ENCODE assay signal across 7 mouse cellular contexts in genomic region chr10:127164631-127165353, GRCm38 (mm10). TPM values are rescaled to one million over a fixed set of nuclear protein-coding genes. Genes with fewer than 3 reads are reported as not detected.
DNase-seq lines count a peak whose midpoint lies in the region; ATAC-seq lines count a peak whose summit lies in the region.

TSS of gene B4galnt1 (plus strand) at chr10:127165225.

- intact Hi-C loops in gastrocnemius, postnatal 14 days (cut with DNase I; ENCODE audit: low total_unique reads) = no loop called here
- intact Hi-C loops in left cerebral cortex, postnatal 25 days (cut with DNase I) = loop anchor here (1.0 to 5.0 kb wide), 2 partner anchors 41 to 87 kb away; partner anchors contain the start of gene Agap2

- ATAC-seq in inflammation-experienced regulatory T-cells, adult 6 months = peak; percentile 35
- ATAC-seq in megakaryocyte-erythroid progenitor cell, adult 5-6 weeks (replicated peaks; ENCODE audit: low FRiP score, low TSS enrichment, poor library complexity, severe bottlenecking) = peak; percentile 68

- peak; percentile 24 for DNase-seq in adipocyte (ENCODE audit: low spot score)
- peak; percentile 60 to 81 for DNase-seq in cerebellum, postnatal 4 days (ENCODE audit: low spot score in 2 of 2)
- peak; percentile 75 for DNase-seq in gastrocnemius, postnatal 14 days
- peak; percentile 76 to 84 for DNase-seq in left cerebral cortex, postnatal 25 days (ENCODE audit: low spot score in 2 of 2)
- peak; percentile 88 to 89 for DNase-seq in right cerebral cortex, postnatal 10 days (ENCODE audit: low spot score in 2 of 2)

RNA-seq across cellular contexts. Expression of gene B4galnt1, which starts in this region (rescaled TPM):
- total RNA-seq in gastrocnemius, postnatal 14 days (2021) = 1 to 10 TPM; 1.5 to 1.9 TPM
- polyA plus RNA-seq in inflammation-experienced regulatory T-cells, adult 6 months (2017; shearing (Covaris generic)) = 100 to 1,000 TPM; 181 to 204 (median 188) TPM
- 100 to 1,000 TPM; 111 to 116 TPM for total RNA-seq in left cerebral cortex, postnatal 25 days (2021)
- 67.2 and 84.7 TPM in 2 replicates for total RNA-seq in megakaryocyte-erythroid progenitor cell, adult 5-6 weeks (2014; fragmentation: Nextera tagmentation)
- 18.5 and 23.3 TPM in 2 replicates for total RNA-seq in megakaryocyte-erythroid progenitor cell, adult 5-6 weeks (2017)

Comparison
In these comparisons a context has a peak if more than half of its experiments do, and no peak if none do; other contexts are left out.
1. Peak in every context shown above with its lines: DNase-seq and ATAC-seq.
2. RNA of gene B4galnt1 (total RNA-seq): 111 to 116 TPM in left cerebral cortex, postnatal 25 days and 18.5 to 84.7 TPM in megakaryocyte-erythroid progenitor cell, adult 5-6 weeks; 1.5 to 1.9 TPM in gastrocnemius, postnatal 14 days; every median in the first group is over 4 times any median in the second.
3. DNase-seq: peak in every context shown above with its lines; median percentile 88 in right cerebral cortex, postnatal 10 days; 80 in left cerebral cortex, postnatal 25 days; 75 in gastrocnemius, postnatal 14 days; 70 in cerebellum, postnatal 4 days; 24 in adipocyte.